Mouse (Mus musculus) MEL (cell line): ENCODE data around the gene Sult5a1. TPM values are rescaled to one million over a fixed set of nuclear protein-coding genes. Genes with fewer than 3 reads are reported as not detected.

Experiments
- DNase-seq: peaks from one replicate; pipeline ENCODE4 v3.0.0; 2011; ENCODE audit warnings: low read depth, low spot score
- H3K27ac ChIP-seq: 2 replicates; pipeline ENCODE4 v1.5.1; 2012; ENCODE audit warnings: low read depth, mild to moderate bottlenecking, control low read depth, low read length, moderate library complexity; ENCODE audit not compliant: control insufficient read depth
- H3K27me3 ChIP-seq, 2 experiments: fragments of 150-350 bp in 1 of 2; sonication (generic) in 1 of 2; 2 replicates each; pipeline ENCODE4 v1.6.1; 2012; ENCODE audit warnings: low read length in 2 of 2, mild to moderate bottlenecking in 2 of 2, improper control_type of control experiment in 1 of 2, moderate library complexity in 1 of 2; ENCODE audit not compliant: insufficient read depth in 2 of 2, control insufficient read depth in 1 of 2
- H3K36me3 ChIP-seq, 2 experiments: 2 replicates each; pipeline ENCODE4 v1.6.1; 2012 to 2014; ENCODE audit warnings: low read length in 2 of 2, improper control_type of control experiment in 1 of 2, inconsistent platforms in 1 of 2, mild to moderate bottlenecking in 1 of 2; ENCODE audit not compliant: insufficient read depth in 2 of 2, control insufficient read depth in 1 of 2
- H3K4me1 ChIP-seq, 2 experiments: fragments of 150-350 bp in 1 of 2; sonication (generic) in 1 of 2; 2 replicates each; pipeline ENCODE4 v1.6.1; 2012; ENCODE audit warnings: low read length in 2 of 2, improper control_type of control experiment in 1 of 2, mild to moderate bottlenecking in 1 of 2; ENCODE audit not compliant: insufficient read depth in 2 of 2, control insufficient read depth in 1 of 2
- H3K4me3 ChIP-seq, 2 experiments: fragments of 150-350 bp in 1 of 2; sonication (generic) in 1 of 2; 2 replicates each; pipeline ENCODE4 v1.5.1; 2012; ENCODE audit warnings: low read depth in 2 of 2, low read length in 2 of 2, mild to moderate bottlenecking in 2 of 2, moderate library complexity in 2 of 2, control low read depth in 1 of 2, improper control_type of control experiment in 1 of 2; ENCODE audit not compliant: control insufficient read depth in 1 of 2, insufficient read depth in 1 of 2
- H3K79me2 ChIP-seq: 2 replicates; pipeline ENCODE4 v1.6.1; 2012; ENCODE audit warnings: mild to moderate bottlenecking, low read length, moderate library complexity; ENCODE audit not compliant: control insufficient read depth, poor library complexity, insufficient read depth
- H3K9ac ChIP-seq: 2 replicates; pipeline ENCODE4 v1.6.1; 2012; ENCODE audit warnings: low read depth, mild to moderate bottlenecking, control low read depth, low read length, moderate library complexity; ENCODE audit not compliant: control insufficient read depth, poor library complexity, severe bottlenecking
- H3K9me3 ChIP-seq: fragments of 150-350 bp; sonication (generic); replicated peaks from 2 replicates; pipeline ENCODE4 v1.6.1; 2012; ENCODE audit warnings: mild to moderate bottlenecking, low read length, improper control_type of control experiment, moderate library complexity; ENCODE audit not compliant: insufficient read depth
- BHLHE40 ChIP-seq: IDR thresholded peaks from 2 replicates; pipeline ENCODE4 v1.6.1; 2012; ENCODE audit warnings: low read depth, mild to moderate bottlenecking, inconsistent platforms, low read length, improper control_type of control experiment, borderline replicate concordance
- CHD1 ChIP-seq: IDR thresholded peaks from 2 replicates; pipeline ENCODE4 v1.6.1; 2012; ENCODE audit warnings: low read depth, mild to moderate bottlenecking, inconsistent platforms, low read length, improper control_type of control experiment
- CTCF ChIP-seq, 3 experiments: IDR thresholded peaks in 2 of 3; conservative IDR thresholded peaks in 1 of 3; 2 replicates each; pipeline ENCODE4 v1.5.1; 2011 to 2012; ENCODE audit warnings: low read length in 3 of 3, low read depth in 2 of 3, mild to moderate bottlenecking in 2 of 3, improper control_type of control experiment in 1 of 3, inconsistent platforms in 1 of 3, mixed read lengths in 1 of 3, moderate library complexity in 1 of 3; ENCODE audit not compliant: control insufficient read depth in 1 of 3, insufficient read depth in 1 of 3, poor library complexity in 1 of 3, severe bottlenecking in 1 of 3
- ELF1 ChIP-seq: IDR thresholded peaks from 2 replicates; pipeline ENCODE4 v1.6.1; 2014; ENCODE audit warnings: low read depth, mild to moderate bottlenecking, inconsistent platforms, low read length, improper control_type of control experiment, moderate library complexity
- MAFK ChIP-seq: IDR thresholded peaks from 2 replicates; pipeline ENCODE4 v1.6.1; 2011; ENCODE audit warnings: low read depth, mild to moderate bottlenecking, low read length, improper control_type of control experiment, borderline replicate concordance
- MEF2A ChIP-seq: IDR thresholded peaks from 2 replicates; pipeline ENCODE4 v1.6.1; 2014; ENCODE audit warnings: low read depth, mild to moderate bottlenecking, inconsistent platforms, low read length, improper control_type of control experiment; ENCODE audit not compliant: poor library complexity, insufficient replicate concordance, severe bottlenecking; ENCODE audit errors: extremely low read depth
- MXI1 ChIP-seq: IDR thresholded peaks from 2 replicates; pipeline ENCODE4 v1.6.1; 2011; ENCODE audit warnings: mild to moderate bottlenecking, low read depth, low read length, improper control_type of control experiment
- MYC ChIP-seq: IDR thresholded peaks from 2 replicates; pipeline ENCODE4 v1.6.1; 2011; ENCODE audit warnings: low read depth, mild to moderate bottlenecking, low read length, improper control_type of control experiment, moderate library complexity
- NELFE ChIP-seq: IDR thresholded peaks from 2 replicates; pipeline ENCODE4 v1.6.1; 2011; ENCODE audit warnings: low read depth, low read length, improper control_type of control experiment
- POLR2A ChIP-seq, 2 experiments: IDR thresholded peaks; 2 replicates each; pipeline ENCODE4 v1.6.1; 2011 to 2012; ENCODE audit warnings: low read length in 2 of 2, mild to moderate bottlenecking in 2 of 2, control low read depth in 1 of 2, improper control_type of control experiment in 1 of 2, low read depth in 1 of 2, moderate library complexity in 1 of 2; ENCODE audit not compliant: control insufficient read depth in 1 of 2, insufficient read depth in 1 of 2, poor library complexity in 1 of 2
- POLR2AphosphoS5 ChIP-seq: IDR thresholded peaks from 2 replicates; pipeline ENCODE4 v1.6.1; 2012; ENCODE audit warnings: low read depth, borderline replicate concordance, mild to moderate bottlenecking, inconsistent platforms, low read length, moderate library complexity, mixed read lengths
- RAD21 ChIP-seq: IDR thresholded peaks from 2 replicates; pipeline ENCODE4 v1.6.1; 2011; ENCODE audit warnings: mild to moderate bottlenecking, low read depth, low read length, improper control_type of control experiment
- RCOR1 ChIP-seq: IDR thresholded peaks from 2 replicates; pipeline ENCODE4 v1.6.1; 2012; ENCODE audit warnings: low read depth, mild to moderate bottlenecking, inconsistent platforms, low read length, improper control_type of control experiment
- TBP ChIP-seq: IDR thresholded peaks from 2 replicates; pipeline ENCODE4 v1.8.0; 2011; ENCODE audit warnings: low read depth, low read length, improper control_type of control experiment
- TCF12 ChIP-seq: IDR thresholded peaks from 2 replicates; pipeline ENCODE4 v1.6.1; 2014; ENCODE audit warnings: low read depth, mild to moderate bottlenecking, inconsistent platforms, low read length, improper control_type of control experiment, moderate library complexity
- UBTF ChIP-seq: IDR thresholded peaks from 2 replicates; pipeline ENCODE4 v1.6.1; 2012; ENCODE audit warnings: low read depth, mild to moderate bottlenecking, inconsistent platforms, low read length, improper control_type of control experiment, moderate library complexity, borderline replicate concordance; ENCODE audit not compliant: insufficient read depth
- USF1 ChIP-seq: IDR thresholded peaks from 2 replicates; pipeline ENCODE4 v1.6.1; 2014; ENCODE audit warnings: low read depth, mild to moderate bottlenecking, inconsistent platforms, low read length, improper control_type of control experiment, moderate library complexity
- ZC3H11A ChIP-seq: IDR thresholded peaks from 2 replicates; pipeline ENCODE4 v1.6.1; 2012; ENCODE audit warnings: low read depth, mild to moderate bottlenecking, inconsistent platforms, low read length, improper control_type of control experiment
- ZKSCAN1 ChIP-seq: IDR thresholded peaks from 2 replicates; pipeline ENCODE4 v1.6.1; 2012; ENCODE audit warnings: low read depth, mild to moderate bottlenecking, inconsistent platforms, low read length, improper control_type of control experiment, moderate library complexity
- polyA plus RNA-seq, 2 experiments: library from polyadenylated mRNA; stranded (reverse) in 1 of 2; unstranded in 1 of 2; fragments of >175 nt in 1 of 2; fragments of >200 nt in 1 of 2; gene quantifications; 2 replicates each; pipeline versions ENCODE4 v1.2.1 to v1.2.4; 2012; ENCODE audit warnings: low replicate concordance in 2 of 2, low read depth in 1 of 2; ENCODE audit not compliant: insufficient read length in 2 of 2, insufficient read depth in 1 of 2, missing spikeins in 1 of 2
- total RNA-seq: library from RNA; depleted of rRNA; stranded (reverse); fragments of 300-350 nt; gene quantifications from 2 replicates; pipeline ENCODE4 v1.2.3, GENCODE M21; 2012

Sult5a1 gene
- total and polyA plus RNA-seq, 3 experiments: 0.15 TPM; not detected in 2

DNA sequence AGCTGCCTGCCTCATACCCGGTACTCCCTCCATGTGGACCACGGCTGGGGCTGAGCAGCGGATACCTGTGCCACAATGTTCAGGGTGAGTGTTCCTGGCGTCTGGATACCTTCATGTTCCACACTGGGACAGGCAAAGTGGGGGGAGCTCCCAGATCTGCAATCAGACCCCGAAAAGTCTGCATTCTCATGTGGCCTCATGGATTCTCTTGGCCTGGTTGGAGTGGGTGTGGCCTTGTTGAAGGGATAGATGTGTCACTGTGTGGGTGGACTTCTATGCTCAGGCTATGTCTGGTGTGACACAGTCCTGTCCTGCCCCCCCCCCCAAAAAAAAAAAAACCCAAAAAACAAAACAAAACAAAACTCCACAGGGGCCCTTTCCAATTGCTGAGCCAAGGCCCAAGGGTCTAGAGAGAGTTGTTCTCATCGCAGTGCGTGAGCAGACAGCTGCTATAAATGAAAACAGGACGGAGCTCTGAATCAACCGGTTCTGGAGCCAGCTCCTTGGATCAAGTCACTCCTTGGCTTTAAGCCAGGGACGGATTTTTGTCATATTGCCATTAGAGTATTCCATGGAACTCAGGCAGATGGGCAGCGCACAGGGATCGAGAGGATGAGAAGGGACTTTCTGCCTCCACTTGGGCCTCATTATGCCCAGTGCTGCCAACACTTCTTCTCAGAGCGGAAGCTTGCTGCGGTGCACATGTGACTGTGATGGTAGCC lies 16.2 kb downstream of the Sult5a1 start:
- Histone ChIP-seq H3K79me2 (no peaks in the 10 kb centered on the region), H3K36me3 (no peaks in the 10 kb centered on the region), H3K27me3 (no peaks in the 10 kb centered on the region), H3K4me3 (no peak overlapping the region), H3K4me1 (no peaks in the 10 kb centered on the region), H3K9ac (no peak overlapping the region), H3K27ac (no peak overlapping the region), H3K9me3 (no peaks in the 10 kb centered on the region)
- no peak for TF ChIP-seq ELF1
- TF ChIP-seq MYC: no peak
- TF ChIP-seq RCOR1: no peak
- no peak for TF ChIP-seq RAD21
- TF ChIP-seq POLR2AphosphoS5: no peak
- TF ChIP-seq ZKSCAN1: no peak
- TF ChIP-seq ZC3H11A: no peak
- DNase-seq: no peak

DNA sequence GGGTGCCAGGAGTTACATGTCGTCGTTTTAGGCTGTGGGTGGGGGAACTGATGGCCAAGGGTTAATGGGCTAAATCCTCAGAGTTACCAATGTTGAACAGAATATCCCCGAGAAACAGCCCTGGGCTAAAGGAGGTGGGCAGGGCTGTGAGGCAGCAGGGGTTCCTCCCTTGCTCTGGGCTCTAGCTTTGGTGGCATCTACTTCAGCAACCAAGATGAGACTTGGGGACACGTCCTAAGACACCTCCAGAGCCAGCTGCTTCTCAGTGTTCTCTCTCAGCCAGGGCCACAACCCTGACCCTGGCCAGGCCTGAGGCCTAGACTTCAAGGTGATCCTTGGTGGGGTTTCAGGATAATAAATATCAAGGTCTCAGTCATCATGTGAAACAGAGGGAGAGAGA lies 19.4 kb downstream of the Sult5a1 start:
- Histone ChIP-seq H3K4me3 (no peak overlapping the region), H3K27ac (no peak overlapping the region), H3K27me3 (no peaks in the 10 kb centered on the region), H3K79me2 (no peaks in the 10 kb centered on the region), H3K4me1 (no peaks in the 10 kb centered on the region), H3K36me3 (no peaks in the 10 kb centered on the region), H3K9me3 (no peaks in the 10 kb centered on the region), H3K9ac (no peak overlapping the region)
- DNase-seq: no peak
- TF ChIP-seq CTCF (IDR thresholded peaks at IDR 0.05 in 2 of 3, conservative IDR thresholded peaks at IDR 0.05 in 1 of 3; ENCODE audit: control insufficient read depth in 1 of 3, insufficient read depth in 1 of 3, low read depth in 2 of 3, low read length in 3 of 3, poor library complexity in 1 of 3, severe bottlenecking in 1 of 3): no peak
- TF ChIP-seq CHD1: no peak
- no peak for TF ChIP-seq BHLHE40
- no peak for TF ChIP-seq POLR2A (IDR thresholded peaks at IDR 0.05; ENCODE audit: control insufficient read depth in 1 of 2, insufficient read depth in 1 of 2, low read depth in 1 of 2, low read length in 2 of 2, poor library complexity in 1 of 2)
- no peak for TF ChIP-seq MXI1
- TF ChIP-seq MAFK: no peak
- TF ChIP-seq USF1: no peak
- TF ChIP-seq TCF12: no peak
- TF ChIP-seq NELFE: no peak
- TF ChIP-seq UBTF: no peak
- no peak for TF ChIP-seq TBP
- TF ChIP-seq RAD21: no peak
- no peak for TF ChIP-seq MEF2A
- TF ChIP-seq MYC: no peak
